ENCODE assay signal across 8 mouse cellular contexts in genomic region chr2:119047849-119048248, GRCm38 (mm10). TPM values are rescaled to one million over a fixed set of nuclear protein-coding genes. Genes with fewer than 3 reads are reported as not detected.
A peak's percentile ranks its signal among the peaks of the same experiment; 100 is the strongest.
DNase-seq lines count a peak whose midpoint lies in the region; ATAC-seq and TF ChIP-seq lines count a peak whose summit lies in the region.

No protein-coding gene starts in this region.

- H3K4me1 ChIP-seq in lung, embryonic 14.5 days (ENCODE audit: insufficient read depth) = no peaks in the 10 kb centered on the region
- H3K4me1 ChIP-seq in embryonic facial prominence, embryonic 14.5 days (ENCODE audit: control insufficient read depth, insufficient read depth, low read length) = peaks cover 7% of the 10 kb centered on the region
- peaks cover 9% of the 10 kb centered on the region for H3K4me1 ChIP-seq in limb, embryonic 13.5 days
- H3K4me1 ChIP-seq in small intestine, adult 2 months (ENCODE audit: control insufficient read depth, insufficient read depth, insufficient read length, low read length) = peaks cover 2% of the 10 kb centered on the region; the same call in 1 of the 2 replicates

- H3K27ac ChIP-seq in lung, embryonic 14.5 days (ENCODE audit: low read depth) = peak overlapping the region; percentile 88
- H3K27ac ChIP-seq in embryonic facial prominence, embryonic 14.5 days (replicated peaks; ENCODE audit: low read depth, low read length) = no peak overlapping the region; the same call in 1 of the 2 replicates
- no peak overlapping the region; the same call in 1 of the 2 replicates for H3K27ac ChIP-seq in limb, embryonic 13.5 days
- no peak overlapping the region for H3K27ac ChIP-seq in small intestine, adult 2 months (ENCODE audit: insufficient read depth, low read depth, low read length)

- intact Hi-C loops in left cerebral cortex, postnatal 14 days (cut with DNase I) = loop anchor here (5.0 to 10.0 kb wide), 2 partner anchors 139 to 237 kb away; partner anchors contain the start of gene Vps18

- no peaks in the 10 kb centered on the region for H3K36me3 ChIP-seq in lung, embryonic 14.5 days (ENCODE audit: insufficient read depth)
- no peaks in the 10 kb centered on the region for H3K36me3 ChIP-seq in embryonic facial prominence, embryonic 14.5 days (ENCODE audit: control insufficient read depth, insufficient read depth, low read length)
- H3K36me3 ChIP-seq in limb, embryonic 13.5 days = no peaks in the 10 kb centered on the region
- H3K36me3 ChIP-seq in small intestine, adult 2 months (ENCODE audit: control insufficient read depth, insufficient read depth, low read length) = no peaks in the 10 kb centered on the region

- no peak for TF ChIP-seq POLR2A in small intestine, adult 2 months (IDR thresholded peaks at IDR 0.05; ENCODE audit: low read depth, low read length)

- no peaks in the 10 kb centered on the region for H3K9me3 ChIP-seq in lung, embryonic 14.5 days (ENCODE audit: low read depth, low read length)
- H3K9me3 ChIP-seq in embryonic facial prominence, embryonic 14.5 days (ENCODE audit: control insufficient read depth, low read length) = no peaks in the 10 kb centered on the region
- no peaks in the 10 kb centered on the region for H3K9me3 ChIP-seq in limb, embryonic 13.5 days

- peak overlapping the region; percentile 65 for H3K9ac ChIP-seq in lung, embryonic 14.5 days
- H3K9ac ChIP-seq in embryonic facial prominence, embryonic 14.5 days (ENCODE audit: low read depth, low read length) = peak overlapping the region; percentile 81
- H3K9ac ChIP-seq in limb, embryonic 13.5 days = peak overlapping the region; percentile 78

- H3K4me2 ChIP-seq in lung, embryonic 14.5 days = peak overlapping the region; percentile 55
- H3K4me2 ChIP-seq in embryonic facial prominence, embryonic 14.5 days (ENCODE audit: low read depth, low read length) = peak overlapping the region; percentile 56
- H3K4me2 ChIP-seq in limb, embryonic 13.5 days (replicated peaks) = peak overlapping the region; percentile 61

- WGBS in lung, embryonic 14.5 days = 16% methylated on average over 4 of the region's 4 CpGs
- 22% methylated on average over 4 of the region's 4 CpGs for WGBS in embryonic facial prominence, embryonic 14.5 days
- 18% methylated on average over 4 of the region's 4 CpGs for WGBS in limb, embryonic 13.5 days
- 11% methylated on average over 4 of the region's 4 CpGs for WGBS in small intestine, adult 2 months

- no peaks in the 10 kb centered on the region for H3K27me3 ChIP-seq in lung, embryonic 14.5 days (ENCODE audit: insufficient read depth, low read length)
- H3K27me3 ChIP-seq in embryonic facial prominence, embryonic 14.5 days (replicated peaks; ENCODE audit: control insufficient read depth, insufficient read depth, low read length) = no peaks in the 10 kb centered on the region
- H3K27me3 ChIP-seq in limb, embryonic 13.5 days = no peaks in the 10 kb centered on the region
- no peaks in the 10 kb centered on the region for H3K27me3 ChIP-seq in small intestine, adult 2 months (ENCODE audit: control insufficient read depth, insufficient read depth, low read length)

- no peak for TF ChIP-seq CTCF in lung, embryonic 14.5 days (IDR thresholded peaks at IDR 0.05; ENCODE audit: low read depth)
- no peak for TF ChIP-seq CTCF in small intestine, adult 2 months (IDR thresholded peaks at IDR 0.05; ENCODE audit: extremely low read depth, insufficient read length, insufficient replicate concordance, low read depth, low read length)

- ATAC-seq in lung, embryonic 14.5 days (ENCODE audit: insufficient read depth) = no peak
- no peak for ATAC-seq in embryonic facial prominence, embryonic 14.5 days (ENCODE audit: low read depth)
- ATAC-seq in limb, embryonic 13.5 days (ENCODE audit: low FRiP score, low read depth) = no peak

- peak overlapping the region; percentile 64 for H3K4me3 ChIP-seq in lung, embryonic 14.5 days (ENCODE audit: low read depth, low read length)
- peak overlapping the region; percentile 86 for H3K4me3 ChIP-seq in embryonic facial prominence, embryonic 14.5 days (ENCODE audit: low read depth, low read length)
- peak overlapping the region; percentile 87 for H3K4me3 ChIP-seq in limb, embryonic 13.5 days
- peak overlapping the region; percentile 83 for H3K4me3 ChIP-seq in small intestine, adult 2 months (ENCODE audit: low read depth, low read length)

- peak; percentile 19 for DNase-seq in lung, embryonic 14.5 days
- DNase-seq in lung, postnatal 4 days = no peak
- DNase-seq in embryonic facial prominence, embryonic 14.5 days (ENCODE audit: low spot score) = no peak
- no peak for DNase-seq in left cerebral cortex, postnatal 14 days (ENCODE audit: low spot score in 2 of 2)
- DNase-seq in urinary bladder, postnatal 36 days (ENCODE audit: low spot score in 2 of 2) = no peak
- no peak for DNase-seq in yolk sac, embryonic 10.5 days (ENCODE audit: low spot score)

RNA-seq across cellular contexts. Expression of gene Knl1, which starts 0.9 kb away (rescaled TPM):
- 57.3 and 58.1 TPM in 2 replicates for polyA plus RNA-seq in lung, embryonic 14.5 days (2014; fragmentation: Nextera tagmentation; extraction: Ambion mirVana)
- 31.7 and 36.0 TPM in 2 replicates for polyA plus RNA-seq in embryonic facial prominence, embryonic 14.5 days (2014; fragmentation: Nextera tagmentation; extraction: Ambion mirVana)
- polyA plus RNA-seq in limb, embryonic 13.5 days (2015; fragmentation: Nextera tagmentation; extraction: Ambion mirVana) = 54.7 and 56.3 TPM in 2 replicates
- polyA plus RNA-seq in small intestine, adult 2 months (2012; rRNA removed) = 0.11 and 0.15 TPM in 2 replicates
- total RNA-seq in left cerebral cortex, postnatal 14 days (2021) = under 1 TPM; 0.29 to 0.63 TPM

RNA-seq across cellular contexts. Expression of gene Rpusd2, which starts 13.3 kb away (rescaled TPM):
- polyA plus RNA-seq in lung, embryonic 14.5 days (2014; fragmentation: Nextera tagmentation; extraction: Ambion mirVana) = 4.4 and 4.5 TPM in 2 replicates
- 2.9 and 3.6 TPM in 2 replicates for polyA plus RNA-seq in embryonic facial prominence, embryonic 14.5 days (2014; fragmentation: Nextera tagmentation; extraction: Ambion mirVana)
- polyA plus RNA-seq in limb, embryonic 13.5 days (2015; fragmentation: Nextera tagmentation; extraction: Ambion mirVana) = 4.5 and 4.8 TPM in 2 replicates
- 1.1 and 1.9 TPM in 2 replicates for polyA plus RNA-seq in small intestine, adult 2 months (2012; rRNA removed)
- total RNA-seq in left cerebral cortex, postnatal 14 days (2021) = 1 to 10 TPM; 5.5 to 6.6 TPM

RNA-seq across cellular contexts. Expression of gene Ccdc32, which starts 18.7 kb away (rescaled TPM):
- polyA plus RNA-seq in lung, embryonic 14.5 days (2014; fragmentation: Nextera tagmentation; extraction: Ambion mirVana) = 19.9 and 21.0 TPM in 2 replicates
- 22.6 and 23.8 TPM in 2 replicates for polyA plus RNA-seq in embryonic facial prominence, embryonic 14.5 days (2014; fragmentation: Nextera tagmentation; extraction: Ambion mirVana)
- 22.8 and 23.1 TPM in 2 replicates for polyA plus RNA-seq in limb, embryonic 13.5 days (2015; fragmentation: Nextera tagmentation; extraction: Ambion mirVana)
- 3.9 and 10.0 TPM in 2 replicates for polyA plus RNA-seq in small intestine, adult 2 months (2012; rRNA removed)
- 10 to 100 TPM; 60.2 TPM for total RNA-seq in left cerebral cortex, postnatal 14 days (2021)

Comparison
In these comparisons a context has a peak if more than half of its experiments do, and no peak if none do; other contexts are left out.
1. RNA of gene Knl1, which starts 0.9 kb away (polyA plus RNA-seq): 57.3 to 58.1 TPM in lung, embryonic 14.5 days, 54.7 to 56.3 TPM in limb, embryonic 13.5 days and 31.7 to 36.0 TPM in embryonic facial prominence, embryonic 14.5 days; 0.11 to 0.15 TPM in small intestine, adult 2 months; every median in the first group is over 10 times any median in the second.
2. Peak in every context shown above with its lines, with median percentiles within 50 percentile points of each other: H3K4me2 ChIP-seq, H3K4me3 ChIP-seq and H3K9ac ChIP-seq.